Mouse (Mus musculus): ENCODE measurements at regions not wholly inside any gene's neighbourhood (a gene's known extent, or its start where the extent isn't known, plus 50 kb on each side); places are given as distances from the start of the nearest gene placed in this dataset.

- peak in 1 of 2 experiments; percentile 25 for DNase-seq
Observed at GRCm38 (mm10) chr7:67462591-67462990, 89.9 kb upstream of the Mef2a start.

GRCm38 (mm10) chr7:67461333-67462255, 88.9 kb upstream of the Mef2a start:
- DNase-seq = peak; percentile 85 to 92

GRCm38 (mm10) chr7:67459810-67460209, 87.2 kb upstream of the Mef2a start:
- peak; percentile 51 to 78 for DNase-seq

GRCm38 (mm10) chr7:67459209-67459608, 86.6 kb upstream of the Mef2a start:
- no peak for DNase-seq

GRCm38 (mm10) chr7:67458640-67459039, 86.0 kb upstream of the Mef2a start:
- no peak for DNase-seq

- DNase-seq = no peak
Observed at GRCm38 (mm10) chr7:67457898-67458297, 85.2 kb upstream of the Mef2a start.

- no peak for DNase-seq
Observed at GRCm38 (mm10) chr7:67456015-67456414, 83.4 kb upstream of the Mef2a start.

GRCm38 (mm10) chr7:67454458-67454857, 81.8 kb upstream of the Mef2a start:
- no peak for DNase-seq

- DNase-seq = peak; percentile 56 to 76
Observed at GRCm38 (mm10) chr7:67451157-67451793, 78.6 kb upstream of the Mef2a start.

GRCm38 (mm10) chr7:67446606-67447005, 73.9 kb upstream of the Mef2a start:
- DNase-seq = no peak

GRCm38 (mm10) chr7:67445203-67446041, 72.8 kb upstream of the Mef2a start:
- no peak for DNase-seq

GRCm38 (mm10) chr7:67444523-67444942, 71.9 kb upstream of the Mef2a start:
- peak in 1 of 2 experiments; percentile 34 for DNase-seq

GRCm38 (mm10) chr7:67443666-67444065, 71.0 kb upstream of the Mef2a start:
- DNase-seq = no peak

GRCm38 (mm10) chr7:67443001-67443555, 70.4 kb upstream of the Mef2a start:
- no peak for DNase-seq

- no peak for DNase-seq
Observed at GRCm38 (mm10) chr7:67442284-67442683, 69.6 kb upstream of the Mef2a start.

GRCm38 (mm10) chr7:67440806-67441205, 68.1 kb upstream of the Mef2a start:
- DNase-seq = no peak

GRCm38 (mm10) chr7:67437216-67438006, 64.8 kb upstream of the Mef2a start:
- peak; percentile 23 to 52 for DNase-seq

GRCm38 (mm10) chr7:67435643-67436339, 63.1 kb upstream of the Mef2a start:
- DNase-seq = peak; percentile 63 to 71

GRCm38 (mm10) chr7:67430987-67431386, 58.3 kb upstream of the Mef2a start:
- no peak for DNase-seq

GRCm38 (mm10) chr7:67430041-67430440, 57.4 kb upstream of the Mef2a start:
- DNase-seq = no peak
